Mouse (Mus musculus) urinary bladder, postnatal 25 days (tissue): Measurements from ENCODE around the gene Mdp1.

Experiments used
- DNase-seq: peaks from one replicate; pipeline ENCODE4 v3.0.0; 2022; ENCODE audit warnings: low spot score

The Mdp1 gene

GRCm38 (mm10) chr14:55659960-55660573 is at the start of gene Mdp1:
Mdp1 (minus strand) TSS chr14:55660508.
- DNase-seq, result peak; percentile 69

GRCm38 (mm10) chr14:55709509-55709908 is 49.2 kb upstream of the Mdp1 start:
- no peak for DNase-seq

GRCm38 (mm10) chr14:55707397-55707796 is 47.1 kb upstream of the Mdp1 start:
- no peak for DNase-seq

GRCm38 (mm10) chr14:55706051-55706600 is 45.8 kb upstream of the Mdp1 start:
- DNase-seq, result no peak

GRCm38 (mm10) chr14:55702761-55703160 is 42.5 kb upstream of the Mdp1 start:
- no peak for DNase-seq

- DNase-seq, result no peak
These were observed 40.8 kb upstream of the Mdp1 start for GRCm38 (mm10) chr14:55701131-55701530.

GRCm38 (mm10) chr14:55697226-55697625 is 36.9 kb upstream of the Mdp1 start:
- DNase-seq, result no peak

GRCm38 (mm10) chr14:55689433-55689832 is 29.1 kb upstream of the Mdp1 start:
- no peak for DNase-seq

- no peak for DNase-seq
These were observed 21.8 kb upstream of the Mdp1 start for GRCm38 (mm10) chr14:55682118-55682493.

GRCm38 (mm10) chr14:55681160-55682117 is 21.1 kb upstream of the Mdp1 start, which contains the start of gene Tinf2:
Tinf2 (minus strand) TSS chr14:55681820.
- peak; percentile 93 for DNase-seq

GRCm38 (mm10) chr14:55677615-55678014 is 17.3 kb upstream of the Mdp1 start:
- no peak for DNase-seq

- no peak for DNase-seq
These were observed 12.4 kb upstream of the Mdp1 start for GRCm38 (mm10) chr14:55672741-55673060.

GRCm38 (mm10) chr14:55671833-55672740 is 11.8 kb upstream of the Mdp1 start, which contains the start of the genes Gmpr2 and Nedd8:
Gmpr2 (plus strand) TSS chr14:55671941.
Nedd8 (minus strand) TSS chr14:55672124.
- peak; percentile 70 for DNase-seq

- no peak for DNase-seq
These were observed 11.2 kb upstream of the Mdp1 start for GRCm38 (mm10) chr14:55671486-55671832.

- DNase-seq, result no peak
These were observed 328 bp upstream of the Mdp1 start for GRCm38 (mm10) chr14:55660636-55661035.

- DNase-seq, result no peak
These were observed 2.3 kb downstream of the Mdp1 start for GRCm38 (mm10) chr14:55658011-55658410.

GRCm38 (mm10) chr14:55656935-55657334 is 3.4 kb downstream of the Mdp1 start:
- no peak for DNase-seq

GRCm38 (mm10) chr14:55651528-55651927 is 8.8 kb downstream of the Mdp1 start:
- no peak for DNase-seq

GRCm38 (mm10) chr14:55649884-55650283 is 10.4 kb downstream of the Mdp1 start, which contains the start of gene Tssk4:
Tssk4 (plus strand) TSS chr14:55650184.
- DNase-seq, result no peak

- DNase-seq, result no peak
These were observed 15.9 kb downstream of the Mdp1 start for GRCm38 (mm10) chr14:55644261-55644888.
